ENCODE assay signal across 23 mouse cellular contexts in genomic region chr4:98450308-98450707, GRCm38 (mm10). TPM values are rescaled to one million over a fixed set of nuclear protein-coding genes. Genes with fewer than 3 reads are reported as not detected.
DNase-seq lines count a peak whose midpoint lies in the region; ATAC-seq lines count a peak whose summit lies in the region.
"Had no signal": no experiment of that assay in that cellular context is flagged by ENCODE, and none has a peak within 500 bp of the region (broad histone marks: within the 10 kb centered on the region; RNA-seq: fewer than 3 reads in every experiment).

No protein-coding gene starts in this region.

- H3K9me3 ChIP-seq in limb, embryonic 13.5 days, result no peaks in the 10 kb centered on the region
- H3K9me3 ChIP-seq in limb, embryonic 10.5 days (replicated peaks), result no peaks in the 10 kb centered on the region
- H3K9me3 ChIP-seq: embryonic facial prominence, embryonic 12.5 days; forebrain, embryonic 12.5 days; heart, embryonic 12.5 days had no signal

- WGBS in limb, embryonic 13.5 days, result 45% methylated on average over 11 of the region's 11 CpGs
- 48% methylated on average over 11 of the region's 11 CpGs for WGBS in limb, embryonic 10.5 days

- no peak for ATAC-seq in limb, embryonic 13.5 days (ENCODE audit: low FRiP score, low read depth)
- ATAC-seq: CD4-positive, CD25-positive, alpha-beta regulatory T cell, adult 4 months; forebrain, postnatal 0 days; hindbrain, embryonic 16.5 days; inflammation-experienced regulatory T-cells, adult 6 months had no signal

- peaks cover 18% of the 10 kb centered on the region for H3K4me1 ChIP-seq in limb, embryonic 13.5 days
- H3K4me1 ChIP-seq in limb, embryonic 10.5 days, result peaks cover 22% of the 10 kb centered on the region

- H3K9ac ChIP-seq in limb, embryonic 13.5 days, result no peak overlapping the region
- H3K9ac ChIP-seq: embryonic facial prominence, embryonic 12.5 days; forebrain, embryonic 12.5 days; forebrain, postnatal 0 days; heart, embryonic 12.5 days had no signal

- no peak overlapping the region for H3K4me2 ChIP-seq in limb, embryonic 13.5 days (replicated peaks)
- H3K4me2 ChIP-seq: embryonic facial prominence, embryonic 12.5 days; forebrain, embryonic 12.5 days; heart, embryonic 12.5 days had no signal

- peaks cover 3% of the 10 kb centered on the region; the same call in 1 of the 2 replicates for H3K36me3 ChIP-seq in limb, embryonic 13.5 days
- H3K36me3 ChIP-seq in limb, embryonic 10.5 days, result peaks cover 3% of the 10 kb centered on the region; the same call in 1 of the 2 replicates
- H3K36me3 ChIP-seq: forebrain, embryonic 12.5 days; G1E; heart, embryonic 12.5 days had no signal

- peak overlapping the region; percentile 6; the same call in 1 of the 2 replicates for H3K27ac ChIP-seq in limb, embryonic 13.5 days
- H3K27ac ChIP-seq in limb, embryonic 10.5 days, result no peak overlapping the region
- H3K27ac ChIP-seq: embryonic facial prominence, embryonic 12.5 days; forebrain, embryonic 12.5 days had no signal

- DNase-seq in embryo, embryonic 10 days (ENCODE audit: low spot score), result peak; percentile 17
- no peak for DNase-seq in embryo, embryonic 9.5 days (ENCODE audit: extremely low spot score)
- no peak for DNase-seq in limb, embryonic 10.5 days (ENCODE audit: low spot score)
- DNase-seq in mesoderm, embryonic 11.5 days (ENCODE audit: low read depth, low spot score), result peak; percentile 22
- DNase-seq in yolk sac, embryonic 10.5 days (ENCODE audit: low spot score), result peak; percentile 14
- DNase-seq in adrenal gland, postnatal 10 days, result no peak
- no peak for DNase-seq in heart, adult 9 months (ENCODE audit: low spot score in 2 of 2)
- DNase-seq: adrenal gland, postnatal 14 days; B cell, adult 2 months; cerebellum, adult 11-12 months; cerebellum, adult 9-10 months; cerebellum, postnatal 25 days; forebrain, postnatal 0 days; gastrocnemius, postnatal 25 days; heart, postnatal 36 days had no signal

- H3K4me3 ChIP-seq in limb, embryonic 13.5 days, result no peak overlapping the region
- no peak overlapping the region for H3K4me3 ChIP-seq in limb, embryonic 10.5 days
- H3K4me3 ChIP-seq: embryonic facial prominence, embryonic 12.5 days; forebrain, embryonic 12.5 days; heart, embryonic 12.5 days had no signal

- H3K27me3 ChIP-seq in limb, embryonic 13.5 days, result no peaks in the 10 kb centered on the region
- no peaks in the 10 kb centered on the region for H3K27me3 ChIP-seq in limb, embryonic 10.5 days (ENCODE audit: low read depth, poor library complexity, severe bottlenecking)
- H3K27me3 ChIP-seq: embryonic facial prominence, embryonic 12.5 days; forebrain, embryonic 12.5 days; heart, embryonic 12.5 days had no signal

RNA-seq across cellular contexts. Expression of gene Patj, which starts 54.7 kb away (rescaled TPM):
- polyA plus RNA-seq in limb, embryonic 13.5 days (2015; fragmentation: Nextera tagmentation; extraction: Ambion mirVana), result 19.0 and 21.4 TPM in 2 replicates
- 10.9 and 20.0 TPM in 2 replicates for polyA plus RNA-seq in limb, embryonic 10.5 days (2016; fragmentation: Nextera tagmentation; extraction: Ambion mirVana)
- 1 to 10 TPM; 6.6 to 7.7 TPM for total RNA-seq in adrenal gland, postnatal 10 days (2021)
- polyA plus RNA-seq: G1E had no signal

Comparison
In these comparisons a context has a peak if more than half of its experiments do, and no peak if none do; other contexts are left out.
1. DNase-seq: peak in embryo, embryonic 10 days (single experiment), mesoderm, embryonic 11.5 days (single experiment) and yolk sac, embryonic 10.5 days (single experiment); none in embryo, embryonic 9.5 days (single experiment), limb, embryonic 10.5 days (single experiment), adrenal gland, postnatal 10 days (single experiment) and heart, adult 9 months (0 of 2).